Mouse (Mus musculus) neural tube, embryonic 11.5 days (tissue): ENCODE measurements around the gene Bmx. TPM values are rescaled to one million over a fixed set of nuclear protein-coding genes. Genes with fewer than 3 reads are reported as not detected.

Experiments used
- ATAC-seq: fragments of 200-750 bp; cut with Nextera tagmentation; 2 replicates; pipeline ENCODE4 v1.8.0; 2017; ENCODE audit warnings: moderate number of reproducible peaks, mild to moderate bottlenecking, moderate TSS enrichment, moderate library complexity; ENCODE audit not compliant: insufficient read depth, low FRiP score, low TSS enrichment
- DNase-seq: peaks from one replicate; pipeline ENCODE4 v3.0.0-alpha.2; 2015; ENCODE audit warnings: low spot score
- H3K27ac ChIP-seq: fragments of 300-500 bp; sonication (generic); 2 replicates; pipeline ENCODE4 v1.5.1; 2014; ENCODE audit warnings: low read depth, mild to moderate bottlenecking, low read length
- H3K27me3 ChIP-seq: fragments of 300-500 bp; sonication (generic); 2 replicates; pipeline ENCODE4 v1.6.1; 2014; ENCODE audit warnings: mild to moderate bottlenecking, low read length, mixed read lengths; ENCODE audit not compliant: control insufficient read depth, insufficient read depth
- H3K36me3 ChIP-seq: fragments of 300-500 bp; sonication (generic); 2 replicates; pipeline ENCODE4 v1.6.1; 2014; ENCODE audit warnings: mild to moderate bottlenecking, low read length, moderate library complexity, mixed read lengths; ENCODE audit not compliant: control insufficient read depth, insufficient read depth
- H3K4me1 ChIP-seq: fragments of 300-500 bp; sonication (generic); 2 replicates; pipeline ENCODE4 v1.6.1; 2014; ENCODE audit warnings: low read length, mixed read lengths; ENCODE audit not compliant: control insufficient read depth, insufficient read depth
- H3K4me2 ChIP-seq: fragments of 300-500 bp; sonication (generic); 2 replicates; pipeline ENCODE4 v1.6.1; 2014; ENCODE audit warnings: low read depth, mild to moderate bottlenecking, moderate library complexity
- H3K4me3 ChIP-seq: fragments of 300-500 bp; sonication (generic); 2 replicates; pipeline ENCODE4 v1.5.1; 2014; ENCODE audit warnings: low read depth, low read length
- H3K9ac ChIP-seq: fragments of 300-500 bp; sonication (generic); 2 replicates; pipeline ENCODE4 v1.6.1; 2014; ENCODE audit warnings: mild to moderate bottlenecking, low read length
- H3K9me3 ChIP-seq: fragments of 300-500 bp; sonication (generic); 2 replicates; pipeline ENCODE4 v1.6.1; 2016; ENCODE audit warnings: low read length; ENCODE audit not compliant: control insufficient read depth
- WGBS: fragments of 180-500 bp; shearing (Covaris S2); extraction: QIAGEN DNeasy Blood & Tissue Kit; methylation state at CpG from one replicate; pipeline ENCODE4 v1.1.7; 2014; 5-methylcytosine and 5-hydroxymethylcytosine counted together
- polyA plus RNA-seq: library from polyadenylated mRNA; unstranded; fragments of >200 nt; fragmentation: Nextera tagmentation; extraction: Ambion mirVana; gene quantifications from 2 replicates; pipeline ENCODE4 v1.2.1, GENCODE M21; 2014

Bmx gene
- polyA plus RNA-seq, 1 experiment from 2014 or later, result 0.17 TPM

DNA sequence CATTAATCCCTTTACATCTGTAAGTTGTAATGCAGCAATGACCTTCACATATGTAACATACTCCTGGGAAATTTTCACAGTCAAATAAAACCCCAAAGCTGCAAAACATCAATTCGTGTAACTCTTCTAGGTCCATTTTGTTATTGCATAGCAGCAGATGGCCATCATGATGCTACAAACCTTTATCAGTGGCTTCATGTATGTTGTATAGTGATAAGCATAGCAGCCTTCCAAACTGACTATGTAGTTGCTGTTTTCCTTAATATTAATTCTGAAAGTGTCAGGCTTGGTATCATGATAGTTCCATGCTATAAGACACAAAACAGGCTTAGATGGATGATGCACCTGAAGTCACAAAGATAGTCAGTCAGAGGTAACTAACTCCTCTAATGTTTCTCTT lies 93.3 kb downstream of the Bmx start:
- no peak overlapping the region for H3K4me2 ChIP-seq
- WGBS, result 91% methylated on average over 1 of the region's 1 CpGs
- ATAC-seq, result no peak

DNA sequence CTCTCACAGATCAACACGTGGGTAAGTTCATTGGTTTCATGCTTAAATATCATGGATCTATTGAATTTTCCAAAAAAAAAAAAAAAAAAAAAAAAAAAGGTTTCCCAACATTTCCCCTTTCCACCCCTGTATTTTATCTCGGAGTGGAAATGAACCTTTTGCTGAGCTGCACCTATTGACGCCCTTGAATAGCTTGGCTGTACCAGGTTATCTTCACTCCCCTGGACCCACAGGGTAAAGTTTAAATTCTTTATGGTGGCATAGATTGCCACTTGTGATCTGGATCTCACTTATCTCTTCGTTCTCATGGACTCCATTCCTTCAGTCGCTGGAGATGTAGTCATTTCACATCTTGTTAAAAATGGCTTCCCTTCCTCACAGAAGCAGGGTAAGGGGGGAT lies 103.4 kb downstream of the Bmx start:
- Histone ChIP-seq H3K9me3 (no peaks in the 10 kb centered on the region), H3K27me3 (no peaks in the 10 kb centered on the region), H3K9ac (no peak overlapping the region), H3K4me2 (no peak overlapping the region), H3K4me3 (no peak overlapping the region), H3K4me1 (no peaks in the 10 kb centered on the region), H3K36me3 (no peaks in the 10 kb centered on the region), H3K27ac (no peak overlapping the region)
- no peak for ATAC-seq
- 84% methylated on average over 5 of the region's 5 CpGs for WGBS
- no peak for DNase-seq

More for the DNA sequence above, 93.3 kb downstream of the Bmx start:
- H3K27ac ChIP-seq, result no peak overlapping the region
- H3K4me1 ChIP-seq, result no peaks in the 10 kb centered on the region
- no peak overlapping the region for H3K4me3 ChIP-seq
- H3K36me3 ChIP-seq, result no peaks in the 10 kb centered on the region
- DNase-seq, result no peak
- no peaks in the 10 kb centered on the region for H3K9me3 ChIP-seq
- no peaks in the 10 kb centered on the region for H3K27me3 ChIP-seq
- H3K9ac ChIP-seq, result no peak overlapping the region

DNA sequence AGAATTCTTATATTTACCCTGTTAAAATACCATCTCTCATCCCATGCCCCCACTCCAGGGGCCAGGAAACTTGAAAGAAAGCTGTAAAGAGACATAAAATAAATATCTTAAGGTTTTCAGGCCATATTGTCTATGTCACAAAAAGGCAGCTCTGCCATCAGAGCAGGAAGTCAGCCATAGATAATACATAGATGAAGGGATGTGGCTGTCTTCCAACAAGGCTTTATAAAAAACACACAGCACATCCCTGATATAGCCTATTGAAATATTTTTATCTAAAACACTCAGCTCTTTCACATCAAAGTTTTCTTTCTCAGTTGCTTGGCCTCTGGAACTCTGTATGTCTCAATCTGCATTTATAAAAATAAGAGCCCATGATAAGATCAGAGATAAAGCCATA lies 104.4 kb downstream of the Bmx start:
- DNase-seq (no peak), ATAC-seq (no peak)
- H3K27me3 ChIP-seq, result no peaks in the 10 kb centered on the region
- no peaks in the 10 kb centered on the region for H3K4me1 ChIP-seq
- no peaks in the 10 kb centered on the region for H3K36me3 ChIP-seq
- H3K9ac ChIP-seq, result no peak overlapping the region
- H3K4me3 ChIP-seq, result no peak overlapping the region
- H3K27ac ChIP-seq, result no peak overlapping the region
- no peak overlapping the region for H3K4me2 ChIP-seq
- no peaks in the 10 kb centered on the region for H3K9me3 ChIP-seq

DNA sequence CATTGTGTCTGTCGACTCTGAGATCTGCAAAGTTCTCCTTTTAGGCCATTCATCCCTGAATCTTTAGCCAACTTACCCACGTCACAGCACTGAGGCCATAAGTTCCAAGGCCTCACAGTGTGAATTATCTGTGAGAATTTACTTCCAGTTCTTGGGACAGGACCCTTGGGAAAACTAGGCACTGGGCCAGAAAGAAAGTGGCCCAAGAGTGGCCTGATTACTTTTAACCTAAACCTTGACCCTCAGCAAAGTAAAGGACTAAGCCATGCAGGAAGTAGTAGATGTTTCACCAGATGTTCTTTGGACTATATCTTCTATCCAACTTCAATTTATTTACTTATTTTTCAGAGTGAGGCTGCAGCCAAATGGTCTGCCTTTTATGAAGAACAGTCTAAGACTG lies 105.3 kb downstream of the Bmx start:
- no peak overlapping the region for H3K4me2 ChIP-seq
- no peak overlapping the region for H3K27ac ChIP-seq
- no peaks in the 10 kb centered on the region for H3K4me1 ChIP-seq
- no peak for DNase-seq
- no peak overlapping the region for H3K9ac ChIP-seq
- H3K27me3 ChIP-seq, result no peaks in the 10 kb centered on the region
- no peak overlapping the region for H3K4me3 ChIP-seq
- no peaks in the 10 kb centered on the region for H3K36me3 ChIP-seq
- no peak for ATAC-seq
- H3K9me3 ChIP-seq, result no peaks in the 10 kb centered on the region
- 69% methylated on average over 2 of the region's 2 CpGs for WGBS

DNA sequence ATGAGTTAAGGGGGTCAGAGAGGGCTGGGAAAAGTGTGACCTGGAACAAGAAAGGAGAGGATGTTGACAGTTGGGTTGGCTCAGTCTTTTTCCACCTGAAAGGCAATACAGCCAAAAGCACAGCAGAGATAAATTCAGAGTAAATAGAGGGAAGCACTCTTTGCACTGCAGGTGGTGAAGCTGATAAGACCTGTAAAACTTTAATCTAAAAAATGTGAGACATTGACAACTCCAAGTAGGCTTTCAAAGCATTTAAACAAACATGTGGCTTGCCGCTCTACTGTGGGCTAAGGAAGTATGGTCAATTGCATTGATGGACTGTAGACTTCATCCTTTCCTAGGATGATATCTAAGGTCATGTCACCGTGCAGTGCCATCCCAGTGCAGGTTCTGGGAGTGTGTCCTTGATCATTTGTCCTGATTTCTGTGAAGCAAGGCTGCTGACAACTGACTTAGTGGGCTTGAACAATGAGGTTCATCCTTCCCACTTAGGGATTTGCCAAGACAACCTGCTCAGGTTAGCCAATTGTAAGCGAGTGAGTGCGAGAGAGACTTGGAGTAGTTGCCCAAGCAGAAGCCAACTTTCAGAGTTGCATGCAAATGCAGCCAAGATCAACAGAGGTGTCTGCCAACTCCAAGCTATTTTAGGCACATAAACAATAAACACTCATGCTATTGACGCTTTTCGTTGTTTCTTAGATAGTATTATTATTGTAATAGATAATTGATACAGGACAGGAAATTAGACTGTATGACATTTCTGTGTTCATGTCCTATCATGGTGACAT lies 112.3 kb downstream of the Bmx start:
- Histone ChIP-seq H3K27me3 (0 out of 2 replicates have a peak, but pooled peaks cover 2% of the 10 kb centered on the region), H3K36me3 (no peaks in the 10 kb centered on the region), H3K27ac (no peak overlapping the region), H3K9me3 (no peaks in the 10 kb centered on the region), H3K4me1 (no peaks in the 10 kb centered on the region), H3K9ac (no peak overlapping the region), H3K4me3 (no peak overlapping the region), H3K4me2 (no peak overlapping the region)
- DNase-seq (no peak), ATAC-seq (no peak)
- 92% methylated on average over 6 of the region's 6 CpGs for WGBS

Other genes starting within 250 kb of the Bmx start
- gene Car5b, start 230.2 kb downstream of the Bmx start, polyA plus RNA-seq, result 0.19 and 0.28 TPM in 2 replicates
- 38.0 and 38.4 TPM in 2 replicates for gene Siah1b, start 181.7 kb downstream of the Bmx start, polyA plus RNA-seq
- gene Cltrn, start 169.4 kb downstream of the Bmx start, polyA plus RNA-seq, result not detected in 2 replicates
- gene Ace2, start 118.9 kb downstream of the Bmx start, polyA plus RNA-seq, result 0.13 and 0.14 TPM in 2 replicates
- gene Pir, start 11.2 kb upstream of the Bmx start, polyA plus RNA-seq, result 4.6 and 5.3 TPM in 2 replicates
- 1.1 and 1.2 TPM in 2 replicates for gene Vegfd, start 115.2 kb upstream of the Bmx start, polyA plus RNA-seq
- 15.5 and 16.7 TPM in 2 replicates for gene Piga, start 161.6 kb upstream of the Bmx start, polyA plus RNA-seq
- not detected in 2 replicates for gene Asb11, start 178.8 kb upstream of the Bmx start, polyA plus RNA-seq
- gene Asb9, start 248.1 kb upstream of the Bmx start, polyA plus RNA-seq, result 0.35 and 0.48 TPM in 2 replicates